Mouse (Mus musculus) spleen, adult 12 weeks (tissue): ENCODE results near the gene Gpr39.

Experiments used
- DNase-seq: peaks from one replicate; pipeline ENCODE4 v3.0.0; 2022; ENCODE audit warnings: low spot score

The Gpr39 gene

DNA sequence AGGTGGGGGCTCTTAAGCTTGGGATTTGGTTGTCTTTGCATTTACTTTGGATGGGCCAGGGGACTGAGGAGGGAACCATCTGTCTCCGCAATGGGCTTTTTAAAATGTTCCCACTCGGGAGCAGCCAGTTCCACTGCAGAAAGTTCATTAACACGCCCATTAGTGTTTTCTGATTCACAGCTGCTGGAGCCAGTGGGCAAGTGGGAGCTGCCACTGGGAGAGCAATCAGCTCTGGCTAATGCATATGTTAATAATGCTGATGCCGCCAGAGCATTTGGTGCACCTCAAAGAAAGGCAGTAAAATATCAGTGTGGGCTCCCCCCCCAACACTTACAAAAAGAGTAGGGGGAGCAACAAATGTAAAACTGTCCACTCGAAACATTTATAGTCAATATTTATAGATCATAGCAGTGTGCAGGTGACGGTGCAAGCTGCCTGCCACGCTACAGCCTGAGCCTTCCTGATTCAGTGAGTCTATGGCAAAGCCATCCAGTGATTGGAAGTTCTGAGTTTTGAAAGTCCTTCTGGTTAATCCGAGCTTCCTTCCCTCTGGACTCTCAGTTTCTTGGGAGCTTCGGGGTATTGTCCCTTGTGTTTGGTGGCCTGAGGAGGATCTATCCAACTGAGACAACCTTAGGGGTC lies 136.5 kb downstream of the Gpr39 start:
- DNase-seq = no peak

GRCm38 (mm10) chr1:125821101-125821500 lies 144.3 kb downstream of the Gpr39 start:
- no peak for DNase-seq

- no peak for DNase-seq
These were observed 146.8 kb downstream of the Gpr39 start for GRCm38 (mm10) chr1:125823611-125824010.

- DNase-seq = no peak
These were observed 160.7 kb downstream of the Gpr39 start for GRCm38 (mm10) chr1:125837507-125837906.

- no peak for DNase-seq
These were observed 163.1 kb downstream of the Gpr39 start for GRCm38 (mm10) chr1:125839746-125840392.

- no peak for DNase-seq
These were observed 177.9 kb downstream of the Gpr39 start for GRCm38 (mm10) chr1:125854646-125855045.

- no peak for DNase-seq
These were observed 181.8 kb downstream of the Gpr39 start for GRCm38 (mm10) chr1:125858631-125859030.

- DNase-seq = no peak
These were observed 193.3 kb downstream of the Gpr39 start for GRCm38 (mm10) chr1:125870056-125870455.

DNA sequence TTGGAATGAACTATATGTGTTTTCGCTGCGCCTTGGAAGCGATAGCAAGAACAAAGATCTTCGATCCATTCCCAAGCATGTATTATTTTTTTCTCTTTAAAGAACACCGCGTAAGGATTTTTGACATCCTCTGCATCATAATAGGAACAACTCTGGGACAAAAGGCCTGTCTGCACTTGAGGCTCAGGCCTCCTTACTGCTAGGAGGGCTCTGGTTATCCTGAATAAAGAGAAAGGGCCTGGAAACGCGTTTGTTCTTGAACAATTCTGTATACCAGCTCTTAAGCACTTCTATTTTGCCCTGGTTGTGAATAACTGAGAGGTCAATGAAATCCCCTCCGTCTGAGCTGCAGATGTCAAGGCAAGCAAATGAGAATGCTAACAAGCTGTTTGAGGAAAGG lies 216.4 kb downstream of the Gpr39 start:
- no peak for DNase-seq

DNA sequence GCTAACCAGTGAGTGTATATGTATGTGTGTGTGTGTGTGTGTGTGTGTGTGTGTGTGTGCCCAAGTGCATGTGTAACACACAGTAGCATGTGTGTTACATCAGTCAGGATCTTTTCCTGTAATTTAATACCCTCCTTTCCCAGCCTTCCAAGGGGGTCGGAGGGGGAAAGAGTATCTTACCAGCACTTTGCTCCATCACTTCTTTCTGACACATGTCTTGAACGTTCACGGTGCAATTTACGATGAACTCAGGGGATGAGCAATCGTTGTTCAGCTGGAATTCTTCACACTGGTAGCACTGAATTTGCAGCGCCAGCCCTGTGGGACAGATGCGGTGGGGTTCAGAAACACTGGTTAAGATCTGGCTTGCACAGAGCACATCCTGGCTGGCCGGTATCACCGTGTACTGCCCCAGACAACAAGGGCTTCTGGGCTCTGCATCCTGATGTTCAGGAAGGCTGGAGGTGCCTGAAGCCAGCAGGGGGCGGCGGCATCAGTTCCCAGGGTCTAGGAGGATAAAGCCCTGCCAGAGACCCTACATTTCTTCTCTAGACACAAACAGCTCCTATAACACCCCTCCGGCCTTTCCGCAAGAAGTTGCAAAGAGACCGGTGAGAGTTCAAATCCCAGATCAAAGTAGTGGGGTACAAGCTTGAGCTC lies 233.5 kb downstream of the Gpr39 start:
- DNase-seq = no peak

DNA sequence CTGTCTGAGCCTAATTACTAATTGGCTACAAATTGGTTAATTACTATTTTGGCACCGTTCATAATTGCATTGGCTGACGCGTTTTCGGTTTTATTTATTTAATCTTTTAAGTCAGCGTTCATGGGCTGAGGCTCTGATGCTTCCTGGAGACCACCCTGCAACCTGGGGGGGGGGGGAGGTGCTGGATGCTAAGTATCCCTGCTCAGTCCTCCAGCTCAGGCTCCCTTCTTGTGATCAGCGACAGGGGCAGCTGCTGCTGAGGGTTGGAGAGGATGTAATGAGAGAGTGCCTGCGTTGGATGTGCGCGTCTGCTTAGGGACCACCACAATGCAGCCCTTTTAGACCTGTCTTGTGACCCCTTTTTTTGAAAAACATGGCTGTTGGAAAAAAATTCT lies 234.1 kb downstream of the Gpr39 start:
- no peak for DNase-seq

- DNase-seq = no peak
These were observed 234.6 kb downstream of the Gpr39 start for GRCm38 (mm10) chr1:125911337-125911900.

- no peak for DNase-seq
These were observed 235.2 kb downstream of the Gpr39 start for GRCm38 (mm10) chr1:125911901-125912445.

DNA sequence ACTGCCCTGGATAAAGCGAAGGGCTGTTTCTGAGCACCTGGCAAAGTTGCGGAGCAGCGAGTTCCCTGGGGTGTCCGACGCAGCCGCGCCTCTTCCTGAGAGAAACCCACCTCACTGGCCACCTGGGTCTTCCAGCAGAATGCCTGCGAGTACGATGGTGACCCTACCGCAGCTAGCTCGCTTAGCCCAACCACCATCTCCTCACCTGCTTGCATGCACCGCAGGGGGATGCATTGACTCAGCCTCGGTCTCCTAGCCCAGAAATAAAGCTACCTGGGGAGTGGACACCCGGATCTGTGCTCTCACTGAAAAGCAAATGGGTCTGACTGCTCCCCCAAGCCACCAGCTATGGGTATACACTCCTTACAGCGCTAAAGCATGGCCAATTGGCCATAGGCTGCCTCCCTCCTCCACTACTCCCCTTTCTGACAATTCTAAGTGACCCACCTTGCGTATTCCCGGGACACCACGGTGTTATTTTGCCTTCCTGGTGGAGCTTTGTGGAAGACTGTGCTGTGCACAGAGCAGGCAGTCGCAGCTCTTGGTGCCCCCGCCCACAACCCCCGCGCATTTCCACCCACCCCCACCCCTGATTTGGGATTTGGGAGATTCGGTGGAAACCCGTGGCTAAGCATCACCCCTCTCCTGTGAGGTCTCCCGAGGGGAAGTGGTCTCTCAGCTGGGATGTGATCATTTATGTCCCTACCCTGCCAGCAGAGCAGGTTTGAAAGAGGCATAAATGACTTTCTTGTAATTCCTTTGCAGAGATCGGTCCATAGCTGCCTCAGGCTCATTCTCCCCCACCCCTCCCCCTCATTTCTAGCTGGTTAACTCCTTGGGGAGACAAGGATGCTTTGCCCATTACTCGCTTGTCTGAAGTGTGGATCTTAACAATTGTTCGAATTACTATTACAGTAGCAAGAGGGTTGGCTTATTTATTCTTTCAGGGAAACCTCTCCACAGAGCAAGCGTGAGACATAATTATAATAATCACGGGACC lies 236.1 kb downstream of the Gpr39 start, which contains the start of gene Lypd1:
Lypd1 (minus strand) TSS at position 501 of the 1,000 bp plus-strand sequence.
- no peak for DNase-seq

- DNase-seq = no peak
These were observed 243.9 kb downstream of the Gpr39 start for GRCm38 (mm10) chr1:125920696-125921095.

DNA sequence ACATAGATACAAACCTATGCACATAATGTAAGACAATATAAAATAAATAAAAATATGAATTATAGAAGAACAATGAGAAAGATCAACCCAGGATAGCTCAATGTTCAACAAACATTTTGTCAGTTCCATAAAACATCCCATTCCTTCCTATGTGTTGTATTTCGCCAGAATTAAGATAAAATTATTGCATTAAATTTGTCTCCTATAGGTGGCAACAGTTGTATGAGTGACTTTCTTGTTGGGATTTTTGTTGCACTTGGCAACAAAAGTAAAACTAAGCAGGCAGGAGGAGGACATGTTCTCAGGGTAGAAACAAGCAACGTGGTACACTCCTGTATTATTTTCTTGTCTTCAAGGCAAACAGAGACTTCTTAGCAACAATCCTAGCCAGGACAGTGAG lies 246.3 kb downstream of the Gpr39 start:
- DNase-seq = no peak
